Mouse (Mus musculus) cerebellum, adult 2 months (tissue): Measurements from ENCODE around the gene Dlst.

Experiments
- CTCF ChIP-seq: fragments of 200-500 bp; IDR thresholded peaks from 2 replicates; pipeline ENCODE4 v1.5.1; 2011; ENCODE audit warnings: low read depth, mild to moderate bottlenecking, control low read depth, low read length, moderate library complexity, borderline replicate concordance; ENCODE audit not compliant: insufficient read depth
- POLR2A ChIP-seq: fragments of 200-500 bp; IDR thresholded peaks from 2 replicates; pipeline ENCODE4 v1.6.1; 2011; ENCODE audit warnings: low read length, control low read depth, borderline replicate concordance; ENCODE audit not compliant: insufficient read depth

DNA sequence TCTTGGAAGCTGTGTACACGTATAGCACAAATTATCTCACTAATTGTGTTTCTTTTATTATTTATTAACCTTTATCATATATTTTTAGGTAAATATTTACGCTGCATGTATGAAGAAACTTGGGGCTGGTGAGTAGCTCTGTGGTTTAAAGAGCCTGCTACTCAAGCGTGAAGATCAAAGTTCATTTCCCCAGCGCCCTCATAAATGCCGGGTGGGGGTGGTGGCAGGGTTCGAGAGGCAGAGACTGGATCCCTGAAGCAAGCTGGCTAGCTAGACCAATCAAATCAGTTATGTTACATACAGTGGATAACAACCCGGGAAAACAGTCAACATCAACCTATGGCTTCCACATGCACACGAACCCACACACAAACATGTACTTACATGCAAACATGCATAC, 7.5 kb upstream of the Dlst start:
- TF ChIP-seq CTCF (no peak), POLR2A (no peak)
